Mouse (Mus musculus) adipocyte (in vitro differentiated cells): ENCODE measurements around the gene Sorcs1.

ENCODE experiments used
- DNase-seq: peaks from one replicate; pipeline ENCODE4 v3.0.0-alpha.2; 2016; ENCODE audit warnings: low spot score

Gene Sorcs1

GRCm38 (mm10) chr19:50214466-50215228, 463.8 kb downstream of the Sorcs1 start:
- DNase-seq, result no peak

- no peak for DNase-seq
Measured at GRCm38 (mm10) chr19:50210456-50210855, 468.0 kb downstream of the Sorcs1 start.

GRCm38 (mm10) chr19:50204341-50204740, 474.1 kb downstream of the Sorcs1 start:
- no peak for DNase-seq

- DNase-seq, result no peak
Measured at GRCm38 (mm10) chr19:50196592-50196991, 481.9 kb downstream of the Sorcs1 start.

GRCm38 (mm10) chr19:50185769-50186715, 492.4 kb downstream of the Sorcs1 start:
- no peak for DNase-seq

GRCm38 (mm10) chr19:50184901-50185623, 493.4 kb downstream of the Sorcs1 start:
- DNase-seq, result peak; percentile 52

- DNase-seq, result no peak
Measured at GRCm38 (mm10) chr19:50178851-50179250, 499.6 kb downstream of the Sorcs1 start.

GRCm38 (mm10) chr19:50178151-50178550, 500.3 kb downstream of the Sorcs1 start:
- DNase-seq, result no peak

- no peak for DNase-seq
Measured at GRCm38 (mm10) chr19:50171849-50172248, 506.6 kb downstream of the Sorcs1 start.

- DNase-seq, result no peak
Measured at GRCm38 (mm10) chr19:50151111-50151510, 527.3 kb downstream of the Sorcs1 start.

GRCm38 (mm10) chr19:50145919-50146318, 532.5 kb downstream of the Sorcs1 start:
- no peak for DNase-seq

- DNase-seq, result no peak
Measured at GRCm38 (mm10) chr19:50141853-50142252, 536.6 kb downstream of the Sorcs1 start.

- DNase-seq, result no peak
Measured at GRCm38 (mm10) chr19:50134656-50135055, 543.8 kb downstream of the Sorcs1 start.

GRCm38 (mm10) chr19:50105842-50106585, 572.4 kb downstream of the Sorcs1 start:
- DNase-seq, result no peak
